Mouse (Mus musculus) olfactory bulb, adult 2 months (tissue): ENCODE data around the gene Aplnr. TPM values are rescaled to one million over a fixed set of nuclear protein-coding genes. Genes with fewer than 3 reads are reported as not detected.

Experiments
- H3K27ac ChIP-seq: fragments of 200-500 bp; 2 replicates; pipeline ENCODE4 v1.5.1; 2012; ENCODE audit warnings: low read depth, low read length; ENCODE audit not compliant: insufficient read depth
- H3K4me1 ChIP-seq: fragments of 200-500 bp; 2 replicates; pipeline ENCODE4 v1.6.1; 2012; ENCODE audit warnings: low read length; ENCODE audit not compliant: control insufficient read depth, insufficient read depth
- H3K4me3 ChIP-seq: fragments of 200-500 bp; 2 replicates; pipeline ENCODE4 v1.5.1; 2012; ENCODE audit warnings: mild to moderate bottlenecking, low read depth, low read length, moderate library complexity; ENCODE audit not compliant: insufficient read depth
- CTCF ChIP-seq: fragments of 200-500 bp; IDR thresholded peaks from 2 replicates; pipeline ENCODE4 v1.5.1; 2012; ENCODE audit warnings: low read depth, mild to moderate bottlenecking, low read length, moderate library complexity; ENCODE audit not compliant: insufficient read depth
- POLR2A ChIP-seq: fragments of 200-500 bp; IDR thresholded peaks from 2 replicates; pipeline ENCODE4 v1.6.1; 2012; ENCODE audit warnings: mild to moderate bottlenecking, low read depth, low read length, moderate library complexity; ENCODE audit not compliant: insufficient read depth
- WGBS: fragments of 180-500 bp; shearing (Covaris S2); methylation state at CpG from one replicate; pipeline ENCODE4 v1.1.7; 2018; 5-methylcytosine and 5-hydroxymethylcytosine counted together
- polyA plus RNA-seq: library from polyadenylated mRNA; stranded (reverse); fragments of >200 nt; gene quantifications from 2 replicates; pipeline ENCODE4 v1.2.4, GENCODE M21; 2012; ENCODE audit warnings: low replicate concordance; ENCODE audit not compliant: missing spikeins, insufficient read depth, insufficient read length

The Aplnr gene
- polyA plus RNA-seq, 1 experiment = not detected

GRCm38 (mm10) chr2:85132204-85132603 lies 3.8 kb upstream of the Aplnr start:
- WGBS = 65% methylated on average over 2 of the region's 2 CpGs
- no peak for TF ChIP-seq CTCF
- no peak for TF ChIP-seq POLR2A
- no peak overlapping the region for H3K4me3 ChIP-seq
- H3K27ac ChIP-seq = no peak overlapping the region
- peaks cover 15% of the 10 kb centered on the region for H3K4me1 ChIP-seq

- no peak for TF ChIP-seq CTCF
- no peak for TF ChIP-seq POLR2A
- WGBS = 53% methylated on average over 1 of the region's 1 CpGs
- Histone ChIP-seq H3K27ac (no peak overlapping the region), H3K4me3 (no peak overlapping the region), H3K4me1 (peaks cover 20% of the 10 kb centered on the region)
These were observed 926 bp upstream of the Aplnr start for GRCm38 (mm10) chr2:85135099-85135498.

GRCm38 (mm10) chr2:85136831-85137520 lies 951 bp downstream of the Aplnr start:
- no peak overlapping the region for H3K4me3 ChIP-seq
- TF ChIP-seq POLR2A (no peak), CTCF (no peak)
- H3K4me1 ChIP-seq = peaks cover 20% of the 10 kb centered on the region
- 92% methylated on average over 21 of the region's 21 CpGs for WGBS
- H3K27ac ChIP-seq = no peak overlapping the region

- Histone ChIP-seq H3K27ac (no peak overlapping the region), H3K4me3 (no peak overlapping the region), H3K4me1 (peaks cover 20% of the 10 kb centered on the region)
- TF ChIP-seq POLR2A (no peak), CTCF (no peak)
- 85% methylated on average over 10 of the region's 10 CpGs for WGBS
These were observed 1.6 kb downstream of the Aplnr start for GRCm38 (mm10) chr2:85137601-85138140.

GRCm38 (mm10) chr2:85138143-85138542 lies 2.1 kb downstream of the Aplnr start:
- H3K4me1 ChIP-seq = peaks cover 20% of the 10 kb centered on the region
- H3K4me3 ChIP-seq = no peak overlapping the region
- no peak overlapping the region for H3K27ac ChIP-seq
- 66% methylated on average over 2 of the region's 2 CpGs for WGBS
- TF ChIP-seq POLR2A (no peak), CTCF (no peak)

GRCm38 (mm10) chr2:85139393-85139792 lies 3.4 kb downstream of the Aplnr start:
- Histone ChIP-seq H3K4me1 (peaks cover 20% of the 10 kb centered on the region), H3K27ac (no peak overlapping the region), H3K4me3 (no peak overlapping the region)
- TF ChIP-seq CTCF = no peak
- TF ChIP-seq POLR2A = no peak
- 83% methylated on average over 4 of the region's 4 CpGs for WGBS

GRCm38 (mm10) chr2:85139846-85140245 lies 3.8 kb downstream of the Aplnr start:
- WGBS = 87% methylated on average over 7 of the region's 7 CpGs
- H3K4me3 ChIP-seq = no peak overlapping the region
- TF ChIP-seq CTCF (no peak), POLR2A (no peak)
- H3K27ac ChIP-seq = no peak overlapping the region
- peaks cover 20% of the 10 kb centered on the region for H3K4me1 ChIP-seq

GRCm38 (mm10) chr2:85140833-85141232 lies 4.8 kb downstream of the Aplnr start:
- Histone ChIP-seq H3K4me3 (no peak overlapping the region), H3K27ac (no peak overlapping the region), H3K4me1 (peaks cover 18% of the 10 kb centered on the region)
- TF ChIP-seq POLR2A = no peak
- TF ChIP-seq CTCF = no peak

- no peak for TF ChIP-seq POLR2A
- no peak for TF ChIP-seq CTCF
- no peak overlapping the region for H3K4me3 ChIP-seq
- 94% methylated on average over 2 of the region's 2 CpGs for WGBS
These were observed 8.9 kb downstream of the Aplnr start for GRCm38 (mm10) chr2:85144908-85145307.

GRCm38 (mm10) chr2:85145346-85145745 lies 9.3 kb downstream of the Aplnr start:
- WGBS = 75% methylated on average over 3 of the region's 3 CpGs
- H3K27ac ChIP-seq = no peak overlapping the region
- no peak overlapping the region for H3K4me3 ChIP-seq
- TF ChIP-seq CTCF (no peak), POLR2A (no peak)
- no peaks in the 10 kb centered on the region for H3K4me1 ChIP-seq

More at GRCm38 (mm10) chr2:85144908-85145307, 8.9 kb downstream of the Aplnr start:
- Histone ChIP-seq H3K4me1 (no peaks in the 10 kb centered on the region), H3K27ac (no peak overlapping the region)
